Mouse (Mus musculus) CH12.LX (cell line): Measurements from ENCODE around the gene Dsn1. TPM values are rescaled to one million over a fixed set of nuclear protein-coding genes. Genes with fewer than 3 reads are reported as not detected.

Experiments used
- DNase-seq: peaks from one replicate; pipeline ENCODE4 v3.0.0-alpha.2; 2013; ENCODE audit errors: extremely low read depth
- H3K27ac ChIP-seq: 2 replicates; pipeline ENCODE4 v1.5.1; 2012; ENCODE audit warnings: low read depth, mild to moderate bottlenecking, control low read depth, moderate library complexity; ENCODE audit not compliant: insufficient read depth
- H3K27me3 ChIP-seq: replicated peaks from 2 replicates; pipeline ENCODE3; 2012; ENCODE audit warnings: inconsistent platforms
- H3K36me3 ChIP-seq, 2 experiments: replicated peaks in 1 of 2; 2 replicates each; pipeline versions ENCODE3 to v1.6.1; 2012; ENCODE audit warnings: inconsistent platforms in 1 of 2, low read length in 1 of 2, mild to moderate bottlenecking in 1 of 2, mixed read lengths in 1 of 2, moderate library complexity in 1 of 2; ENCODE audit not compliant: control insufficient read depth in 1 of 2, insufficient read depth in 1 of 2
- H3K4me1 ChIP-seq, 2 experiments: 2 replicates each; pipeline ENCODE4 v1.6.1; 2012; ENCODE audit warnings: inconsistent platforms in 1 of 2, moderate library complexity in 1 of 2; ENCODE audit not compliant: insufficient read depth in 2 of 2, control insufficient read depth in 1 of 2
- H3K4me2 ChIP-seq: 2 replicates; pipeline ENCODE4 v1.6.1; 2012; ENCODE audit warnings: low read depth, mild to moderate bottlenecking, control low read depth; ENCODE audit not compliant: poor library complexity, insufficient read depth, severe bottlenecking
- H3K4me3 ChIP-seq, 3 experiments: fragments of 150-350 bp in 1 of 3; sonication (generic) in 1 of 3; replicated peaks in 1 of 3; 2 replicates each; pipeline versions ENCODE3 to v1.5.1; 2011 to 2012; ENCODE audit warnings: low read depth in 2 of 3, low read length in 2 of 3, mild to moderate bottlenecking in 2 of 3, moderate library complexity in 2 of 3, control low read depth in 1 of 3, improper control_type of control experiment in 1 of 3, inconsistent platforms in 1 of 3, mixed read lengths in 1 of 3; ENCODE audit not compliant: poor library complexity in 1 of 3
- H3K79me2 ChIP-seq: replicated peaks from 2 replicates; pipeline ENCODE4 v1.6.1; 2012; ENCODE audit warnings: mild to moderate bottlenecking, moderate library complexity; ENCODE audit not compliant: control insufficient read depth, poor library complexity, insufficient read depth, severe bottlenecking; ENCODE audit errors: extremely low read depth
- H3K9ac ChIP-seq: 2 replicates; pipeline ENCODE4 v1.6.1; 2012; ENCODE audit warnings: low read depth, mild to moderate bottlenecking, control low read depth, moderate library complexity; ENCODE audit not compliant: insufficient read depth
- H3K9me3 ChIP-seq: replicated peaks from 2 replicates; pipeline ENCODE3; 2012; ENCODE audit warnings: low read length, inconsistent platforms, mixed read lengths
- BHLHE40 ChIP-seq: IDR thresholded peaks from 2 replicates; pipeline ENCODE4 v1.6.1; 2011; ENCODE audit warnings: mild to moderate bottlenecking, low read depth, low read length, improper control_type of control experiment
- EP300 ChIP-seq: IDR thresholded peaks from 2 replicates; pipeline ENCODE4 v1.6.1; 2011; ENCODE audit warnings: low read length, improper control_type of control experiment
- GABPA ChIP-seq: IDR thresholded peaks from 2 replicates; pipeline ENCODE4 v1.6.1; 2012; ENCODE audit warnings: low read depth, low read length, improper control_type of control experiment, inconsistent platforms; ENCODE audit not compliant: insufficient replicate concordance
- HCFC1 ChIP-seq: IDR thresholded peaks from 2 replicates; pipeline ENCODE4 v1.6.1; 2012; ENCODE audit warnings: low read depth, mild to moderate bottlenecking, inconsistent platforms, low read length, improper control_type of control experiment
- JUN ChIP-seq: IDR thresholded peaks from 2 replicates; pipeline ENCODE4 v1.6.1; 2011; ENCODE audit warnings: low read depth, mild to moderate bottlenecking, low read length, improper control_type of control experiment, moderate library complexity; ENCODE audit not compliant: insufficient read depth
- JUND ChIP-seq: conservative IDR thresholded peaks from 2 replicates; pipeline ENCODE4 v1.6.1; 2011; ENCODE audit warnings: low read depth, low read length, improper control_type of control experiment
- NELFE ChIP-seq: IDR thresholded peaks from 2 replicates; pipeline ENCODE4 v1.6.1; 2011; ENCODE audit warnings: low read depth, low read length, improper control_type of control experiment
- RCOR1 ChIP-seq: conservative IDR thresholded peaks from 2 replicates; pipeline ENCODE4 v1.6.1; 2012; ENCODE audit warnings: low read depth, mild to moderate bottlenecking, inconsistent platforms, low read length, improper control_type of control experiment
- SMC3 ChIP-seq: IDR thresholded peaks from 2 replicates; pipeline ENCODE4 v1.6.1; 2011; ENCODE audit warnings: low read depth, low read length, improper control_type of control experiment
- TBP ChIP-seq: conservative IDR thresholded peaks from 2 replicates; pipeline ENCODE4 v1.6.1; 2011; ENCODE audit warnings: low read depth, low read length, improper control_type of control experiment
- dilution Hi-C: fragments of 300-500 bp; cut with MboI; formaldehyde crosslinking; loops from 2 replicates; pipeline ENCODE4 v1.14.3; 2020; ENCODE audit warnings: low sequenced_read_pairs; ENCODE audit not compliant: extremely low pct_unique_long_range_greater_than_20kb, extremely low pct_ligation_motif_present
- in situ Hi-C: fragments of 300-500 bp; cut with MboI; formaldehyde crosslinking; loops from 3 replicates; pipeline ENCODE4 v1.14.3; 2019; ENCODE audit warnings: low sequenced_read_pairs, low pct_ligation_motif_present, low pct_unique_long_range_greater_than_20kb, mixed read lengths
- polyA plus RNA-seq: library from polyadenylated mRNA; unstranded; fragments of >175 nt; gene quantifications from 2 replicates; pipeline ENCODE4 v1.2.1, GENCODE M21; 2012; ENCODE audit warnings: low read depth; ENCODE audit not compliant: insufficient read length
- total RNA-seq, 2 experiments: library from RNA; depleted of rRNA; stranded (reverse); fragments of 300-350 nt in 1 of 2; fragments of >200 nt in 1 of 2; gene quantifications; 2 replicates each; pipeline ENCODE4 v1.2.3; 2012 to 2014

Gene Dsn1
- total and polyA plus RNA-seq, 3 experiments: 23.2 to 34.3 (median 25.6) TPM

GRCm38 (mm10) chr2:156951301-156952094 is 55.5 kb downstream of the Dsn1 start:
- Histone ChIP-seq H3K9ac (no peak overlapping the region), H3K4me1 (no peaks in the 10 kb centered on the region), H3K27me3 (no peaks in the 10 kb centered on the region), H3K4me2 (no peak overlapping the region), H3K4me3 (no peak overlapping the region), H3K79me2 (no peaks in the 10 kb centered on the region), H3K27ac (no peak overlapping the region), H3K36me3 (peaks cover 14 to 44% of the 10 kb centered on the region in 2 experiments), H3K9me3 (no peaks in the 10 kb centered on the region)
- TF ChIP-seq EP300: no peak
- dilution Hi-C loops: no loop called here
- DNase-seq: no peak
- in situ Hi-C loops: no loop called here

- Histone ChIP-seq H3K4me3 (no peak overlapping the region), H3K9ac (no peak overlapping the region), H3K4me1 (no peaks in the 10 kb centered on the region), H3K4me2 (no peak overlapping the region), H3K36me3 (peaks cover 14 to 44% of the 10 kb centered on the region in 2 experiments)
- no peak for DNase-seq
- TF ChIP-seq RCOR1: no peak
- TF ChIP-seq NELFE: no peak
- TF ChIP-seq TBP: no peak
- no peak for TF ChIP-seq GABPA
- no peak for TF ChIP-seq BHLHE40
- no peak for TF ChIP-seq JUN
- no peak for TF ChIP-seq JUND
- no peak for TF ChIP-seq HCFC1
- TF ChIP-seq SMC3: no peak
- TF ChIP-seq, all 38 proteins: peak for 0
- Histone ChIP-seq H3K27me3 (no peaks in the 10 kb centered on the region), H3K79me2 (no peaks in the 10 kb centered on the region), H3K27ac (no peak overlapping the region), H3K9me3 (no peaks in the 10 kb centered on the region)
- in situ Hi-C loops: no loop called here
- dilution Hi-C loops: no loop called here
These were observed 56.1 kb downstream of the Dsn1 start for GRCm38 (mm10) chr2:156950816-156951215.

Other genes with a start within 250 kb of the Dsn1 start
- gene Myl9, start 231.7 kb downstream of the Dsn1 start, total RNA-seq (2012; rRNA removed): not detected in 2 replicates
- gene Myl9, start 231.7 kb downstream of the Dsn1 start, total RNA-seq (2014; rRNA removed): not detected in 2 replicates
- not detected in 2 replicates for gene Myl9, start 231.7 kb downstream of the Dsn1 start, polyA plus RNA-seq
- gene Tgif2, start 167.1 kb downstream of the Dsn1 start, total RNA-seq (2012; rRNA removed): 10.4 and 12.2 TPM in 2 replicates
- gene Tgif2, start 167.1 kb downstream of the Dsn1 start, total RNA-seq (2014; rRNA removed): 10.3 TPM in 2 replicates
- gene Tgif2, start 167.1 kb downstream of the Dsn1 start, polyA plus RNA-seq: 11.1 and 11.3 TPM in 2 replicates
- 0.63 and 0.72 TPM in 2 replicates for gene 4930518I15Rik, start 149.2 kb downstream of the Dsn1 start, total RNA-seq (2012; rRNA removed)
- 0.35 and 0.51 TPM in 2 replicates for gene 4930518I15Rik, start 149.2 kb downstream of the Dsn1 start, total RNA-seq (2014; rRNA removed)
- gene 4930518I15Rik, start 149.2 kb downstream of the Dsn1 start, polyA plus RNA-seq: 0.30 and 0.81 TPM in 2 replicates
- 111 and 146 TPM in 2 replicates for gene Rab5if, start 144.0 kb downstream of the Dsn1 start, total RNA-seq (2012; rRNA removed)
- gene Rab5if, start 144.0 kb downstream of the Dsn1 start, total RNA-seq (2014; rRNA removed): 182 and 186 TPM in 2 replicates
- gene Rab5if, start 144.0 kb downstream of the Dsn1 start, polyA plus RNA-seq: 174 and 205 TPM in 2 replicates
- 3.2 and 3.8 TPM in 2 replicates for gene Sla2, start 120.0 kb downstream of the Dsn1 start, total RNA-seq (2012; rRNA removed)
- 0.49 and 1.1 TPM in 2 replicates for gene Sla2, start 120.0 kb downstream of the Dsn1 start, total RNA-seq (2014; rRNA removed)
- gene Sla2, start 120.0 kb downstream of the Dsn1 start, polyA plus RNA-seq: 1.4 and 1.9 TPM in 2 replicates
- gene Ndrg3, start 15.1 kb downstream of the Dsn1 start, total RNA-seq (2012; rRNA removed): 20.9 and 21.8 TPM in 2 replicates
- gene Ndrg3, start 15.1 kb downstream of the Dsn1 start, total RNA-seq (2014; rRNA removed): 12.9 and 16.6 TPM in 2 replicates
- gene Ndrg3, start 15.1 kb downstream of the Dsn1 start, polyA plus RNA-seq: 27.5 and 34.3 TPM in 2 replicates
- gene Soga1, start 72.1 kb upstream of the Dsn1 start, total RNA-seq (2012; rRNA removed): 1.0 and 2.0 TPM in 2 replicates
- gene Soga1, start 72.1 kb upstream of the Dsn1 start, total RNA-seq (2014; rRNA removed): 0.31 and 0.39 TPM in 2 replicates
- gene Soga1, start 72.1 kb upstream of the Dsn1 start, polyA plus RNA-seq: 1.8 and 2.0 TPM in 2 replicates
- gene Tldc2, start 79.9 kb upstream of the Dsn1 start, total RNA-seq (2012; rRNA removed): not detected in 2 replicates
- gene Tldc2, start 79.9 kb upstream of the Dsn1 start, total RNA-seq (2014; rRNA removed): not detected in 2 replicates
- not detected in 2 replicates for gene Tldc2, start 79.9 kb upstream of the Dsn1 start, polyA plus RNA-seq
- gene Samhd1, start 128.1 kb upstream of the Dsn1 start, total RNA-seq (2012; rRNA removed): 32.8 and 33.2 TPM in 2 replicates
- gene Samhd1, start 128.1 kb upstream of the Dsn1 start, total RNA-seq (2014; rRNA removed): 67.9 and 79.7 TPM in 2 replicates
- 79.5 and 81.1 TPM in 2 replicates for gene Samhd1, start 128.1 kb upstream of the Dsn1 start, polyA plus RNA-seq
- gene Rbl1, start 197.4 kb upstream of the Dsn1 start, total RNA-seq (2012; rRNA removed): 14.9 and 16.0 TPM in 2 replicates
- gene Rbl1, start 197.4 kb upstream of the Dsn1 start, total RNA-seq (2014; rRNA removed): 27.4 and 29.5 TPM in 2 replicates
- 21.9 and 23.2 TPM in 2 replicates for gene Rbl1, start 197.4 kb upstream of the Dsn1 start, polyA plus RNA-seq